Mouse (Mus musculus): ENCODE data around the gene Pola1.

Pola1 gene

GRCm38 (mm10) chrX:93631657-93632449 lies at the start of gene Pola1:
Gene Pola1 (minus strand): TSS chrX:93632155.
- peak; percentile 87 for DNase-seq (ENCODE audit: low spot score)

GRCm38 (mm10) chrX:93676228-93676627 lies 44.3 kb upstream of the Pola1 start:
- DNase-seq (ENCODE audit: low spot score) = no peak

GRCm38 (mm10) chrX:93674836-93675795 lies 43.2 kb upstream of the Pola1 start:
- DNase-seq (ENCODE audit: low spot score) = peak; percentile 70

- no peak for DNase-seq (ENCODE audit: low spot score)
Observed at GRCm38 (mm10) chrX:93674432-93674831, 42.5 kb upstream of the Pola1 start.

GRCm38 (mm10) chrX:93664787-93665186 lies 32.8 kb upstream of the Pola1 start:
- no peak for DNase-seq (ENCODE audit: low spot score)

GRCm38 (mm10) chrX:93663919-93664586 lies 32.1 kb upstream of the Pola1 start:
- no peak for DNase-seq (ENCODE audit: low spot score)

- DNase-seq (ENCODE audit: low spot score) = no peak
Observed at GRCm38 (mm10) chrX:93655153-93655552, 23.2 kb upstream of the Pola1 start.

GRCm38 (mm10) chrX:93654218-93655002 lies 22.5 kb upstream of the Pola1 start, which contains the start of gene Pcyt1b:
Gene Pcyt1b (plus strand): TSS chrX:93654863.
- DNase-seq (ENCODE audit: low spot score) = peak; percentile 30

- DNase-seq (ENCODE audit: low spot score) = no peak
Observed at GRCm38 (mm10) chrX:93650738-93651137, 18.8 kb upstream of the Pola1 start.

GRCm38 (mm10) chrX:93644022-93644421 lies 12.1 kb upstream of the Pola1 start:
- DNase-seq (ENCODE audit: low spot score) = no peak

- DNase-seq (ENCODE audit: low spot score) = no peak
Observed at GRCm38 (mm10) chrX:93643600-93643999, 11.6 kb upstream of the Pola1 start.

GRCm38 (mm10) chrX:93634861-93635375 lies 3.0 kb upstream of the Pola1 start:
- DNase-seq (ENCODE audit: low spot score) = no peak

GRCm38 (mm10) chrX:93630256-93630655 lies 1.7 kb downstream of the Pola1 start:
- DNase-seq (ENCODE audit: low spot score) = no peak

GRCm38 (mm10) chrX:93602214-93602613 lies 29.7 kb downstream of the Pola1 start:
- DNase-seq (ENCODE audit: low spot score) = no peak

- DNase-seq (ENCODE audit: low spot score) = no peak
Observed at GRCm38 (mm10) chrX:93594283-93594682, 37.7 kb downstream of the Pola1 start.

- no peak for DNase-seq (ENCODE audit: low spot score)
Observed at GRCm38 (mm10) chrX:93580931-93581330, 51.0 kb downstream of the Pola1 start.

- DNase-seq (ENCODE audit: low spot score) = peak; percentile 7
Observed at GRCm38 (mm10) chrX:93557171-93557570, 74.8 kb downstream of the Pola1 start.

- no peak for DNase-seq (ENCODE audit: low spot score)
Observed at GRCm38 (mm10) chrX:93539779-93540178, 92.2 kb downstream of the Pola1 start.

GRCm38 (mm10) chrX:93502865-93503353 lies 129.0 kb downstream of the Pola1 start:
- no peak for DNase-seq (ENCODE audit: low spot score)

GRCm38 (mm10) chrX:93497597-93497996 lies 134.4 kb downstream of the Pola1 start:
- no peak for DNase-seq (ENCODE audit: low spot score)

- DNase-seq (ENCODE audit: low spot score) = peak; percentile 46
Observed at GRCm38 (mm10) chrX:93465711-93466110, 166.2 kb downstream of the Pola1 start.

Data from embryo, embryonic 10.5 days (tissue).